Mouse (Mus musculus): ENCODE data around the gene Tbc1d10a. TPM values are rescaled to one million over a fixed set of nuclear protein-coding genes. Genes with fewer than 3 reads are reported as not detected.

The Tbc1d10a gene
- polyA plus RNA-seq, 1 experiment from 2014 or later: 25.4 TPM

- no peaks in the 10 kb centered on the region for H3K36me3 ChIP-seq (replicated peaks)
- no peak for DNase-seq (ENCODE audit: extremely low spot score, low spot score)
- 0 out of 2 replicates have a peak, but pooled peaks cover 2% of the 10 kb centered on the region for H3K4me1 ChIP-seq
- no peaks in the 10 kb centered on the region for H3K9me3 ChIP-seq
- no peak overlapping the region for H3K4me3 ChIP-seq
- whole genome bisulfite sequencing: 82% methylated on average over 3 of the region's 3 CpGs
- H3K27me3 ChIP-seq (ENCODE audit: poor library complexity, severe bottlenecking): no peaks in the 10 kb centered on the region
- H3K27ac ChIP-seq: no peak overlapping the region
Measured at GRCm38 (mm10) chr11:4251376-4251775, 64.8 kb downstream of the Tbc1d10a start.

- Histone ChIP-seq H3K36me3 (replicated peaks) (no peaks in the 10 kb centered on the region), H3K4me1 (no peaks in the 10 kb centered on the region), H3K27ac (no peak overlapping the region), H3K27me3 (ENCODE audit: poor library complexity, severe bottlenecking) (peaks cover 3% of the 10 kb centered on the region; the same call in 1 of the 2 replicates), H3K9me3 (no peaks in the 10 kb centered on the region), H3K4me3 (no peak overlapping the region)
- WGBS: 65% methylated on average over 2 of the region's 2 CpGs
- DNase-seq (ENCODE audit: extremely low spot score, low spot score): no peak
Measured at GRCm38 (mm10) chr11:4252886-4253285, 66.3 kb downstream of the Tbc1d10a start.

- Histone ChIP-seq H3K27ac (no peak within 1 kb of the TSS), H3K36me3 (replicated peaks) (no peaks in the 10 kb centered on the region), H3K4me3 (no peak within 1 kb of the TSS; the same call in 1 of the 2 replicates), H3K4me1 (peaks cover 23% of the 10 kb centered on the region), H3K27me3 (ENCODE audit: poor library complexity, severe bottlenecking) (peaks cover 12% of the 10 kb centered on the region), H3K9me3 (no peaks in the 10 kb centered on the region)
- no peak for DNase-seq (ENCODE audit: extremely low spot score, low spot score)
- WGBS: 67% methylated on average over 11 of the region's 11 CpGs
Measured at GRCm38 (mm10) chr11:4256846-4257607, 70.4 kb downstream of the Tbc1d10a start, which contains the start of gene Lif. Lif (plus strand) TSS chr11:4257557.

GRCm38 (mm10) chr11:4257756-4258155 lies 71.2 kb downstream of the Tbc1d10a start:
- WGBS: 55% methylated on average over 5 of the region's 5 CpGs
- peaks cover 19% of the 10 kb centered on the region for H3K27me3 ChIP-seq (ENCODE audit: poor library complexity, severe bottlenecking)
- DNase-seq (ENCODE audit: extremely low spot score, low spot score): no peak
- no peak overlapping the region for H3K27ac ChIP-seq
- peaks cover 29% of the 10 kb centered on the region for H3K4me1 ChIP-seq
- H3K36me3 ChIP-seq (replicated peaks): no peaks in the 10 kb centered on the region
- H3K4me3 ChIP-seq: no peak overlapping the region
- H3K9me3 ChIP-seq: no peaks in the 10 kb centered on the region

GRCm38 (mm10) chr11:4258657-4259082 lies 72.1 kb downstream of the Tbc1d10a start:
- Histone ChIP-seq H3K4me1 (peaks cover 38% of the 10 kb centered on the region), H3K9me3 (no peaks in the 10 kb centered on the region), H3K4me3 (peak overlapping the region; percentile 37), H3K27me3 (ENCODE audit: poor library complexity, severe bottlenecking) (peaks cover 28% of the 10 kb centered on the region), H3K36me3 (replicated peaks) (no peaks in the 10 kb centered on the region), H3K27ac (no peak overlapping the region)
- 2% methylated on average over 7 of the region's 7 CpGs for WGBS
- peak; percentile 79 for DNase-seq (ENCODE audit: extremely low spot score, low spot score)

GRCm38 (mm10) chr11:4260463-4261187 lies 74.0 kb downstream of the Tbc1d10a start:
- no peaks in the 10 kb centered on the region for H3K9me3 ChIP-seq
- no peaks in the 10 kb centered on the region for H3K36me3 ChIP-seq (replicated peaks)
- WGBS: 76% methylated on average over 14 of the region's 14 CpGs

GRCm38 (mm10) chr11:4261188-4261494 lies 74.6 kb downstream of the Tbc1d10a start:
- no peak overlapping the region for H3K4me3 ChIP-seq
- peaks cover 48% of the 10 kb centered on the region for H3K4me1 ChIP-seq
- no peaks in the 10 kb centered on the region for H3K36me3 ChIP-seq (replicated peaks)
- peak overlapping the region; percentile 35; the same call in 1 of the 2 replicates for H3K27ac ChIP-seq
- peak; percentile 55 for DNase-seq (ENCODE audit: extremely low spot score, low spot score)
- H3K27me3 ChIP-seq (ENCODE audit: poor library complexity, severe bottlenecking): peaks cover 53% of the 10 kb centered on the region
- H3K9me3 ChIP-seq: no peaks in the 10 kb centered on the region
- 43% methylated on average over 7 of the region's 7 CpGs for WGBS

More at GRCm38 (mm10) chr11:4260463-4261187, 74.0 kb downstream of the Tbc1d10a start:
- peaks cover 43% of the 10 kb centered on the region for H3K4me1 ChIP-seq
- H3K4me3 ChIP-seq: no peak overlapping the region
- peaks cover 48% of the 10 kb centered on the region for H3K27me3 ChIP-seq (ENCODE audit: poor library complexity, severe bottlenecking)
- H3K27ac ChIP-seq: no peak overlapping the region
- no peak for DNase-seq (ENCODE audit: extremely low spot score, low spot score)

- H3K4me3 ChIP-seq: no peak overlapping the region
- no peaks in the 10 kb centered on the region for H3K36me3 ChIP-seq (replicated peaks)
- H3K27me3 ChIP-seq (ENCODE audit: poor library complexity, severe bottlenecking): peaks cover 61% of the 10 kb centered on the region
- WGBS: 49% methylated on average over 5 of the region's 5 CpGs
- DNase-seq (ENCODE audit: extremely low spot score, low spot score): no peak
- H3K27ac ChIP-seq: no peak overlapping the region
- H3K9me3 ChIP-seq: no peaks in the 10 kb centered on the region
- H3K4me1 ChIP-seq: peaks cover 56% of the 10 kb centered on the region
Measured at GRCm38 (mm10) chr11:4261969-4262368, 75.4 kb downstream of the Tbc1d10a start.

- H3K4me3 ChIP-seq: no peak overlapping the region
- no peak for DNase-seq (ENCODE audit: extremely low spot score, low spot score)
- 15% methylated on average over 7 of the region's 7 CpGs for WGBS
- peaks cover 61% of the 10 kb centered on the region for H3K4me1 ChIP-seq
- no peaks in the 10 kb centered on the region for H3K9me3 ChIP-seq
- H3K27me3 ChIP-seq (ENCODE audit: poor library complexity, severe bottlenecking): peaks cover 67% of the 10 kb centered on the region
- H3K27ac ChIP-seq: no peak overlapping the region
- H3K36me3 ChIP-seq (replicated peaks): no peaks in the 10 kb centered on the region
Measured at GRCm38 (mm10) chr11:4262847-4263246, 76.3 kb downstream of the Tbc1d10a start.

GRCm38 (mm10) chr11:4263296-4263695 lies 76.7 kb downstream of the Tbc1d10a start:
- H3K27me3 ChIP-seq (ENCODE audit: poor library complexity, severe bottlenecking): peaks cover 71% of the 10 kb centered on the region

GRCm38 (mm10) chr11:4264066-4264465 lies 77.5 kb downstream of the Tbc1d10a start:
- Histone ChIP-seq H3K9me3 (no peaks in the 10 kb centered on the region), H3K4me3 (no peak overlapping the region), H3K4me1 (peaks cover 56% of the 10 kb centered on the region), H3K36me3 (replicated peaks) (no peaks in the 10 kb centered on the region), H3K27ac (no peak overlapping the region), H3K27me3 (ENCODE audit: poor library complexity, severe bottlenecking) (peaks cover 79% of the 10 kb centered on the region)
- no peak for DNase-seq (ENCODE audit: extremely low spot score, low spot score)
- WGBS: 57% methylated on average over 7 of the region's 7 CpGs

More at GRCm38 (mm10) chr11:4263296-4263695, 76.7 kb downstream of the Tbc1d10a start:
- H3K9me3 ChIP-seq: no peaks in the 10 kb centered on the region
- peaks cover 61% of the 10 kb centered on the region for H3K4me1 ChIP-seq
- no peaks in the 10 kb centered on the region for H3K36me3 ChIP-seq (replicated peaks)
- DNase-seq (ENCODE audit: extremely low spot score, low spot score): no peak
- H3K27ac ChIP-seq: no peak overlapping the region
- WGBS: 50% methylated on average over 1 of the region's 1 CpGs
- no peak overlapping the region for H3K4me3 ChIP-seq
